Mouse (Mus musculus) ES-E14 (cell line): Measurements from ENCODE around the gene Actn3.

Source experiments
- CHD2 ChIP-seq: IDR thresholded peaks from 2 replicates; pipeline ENCODE4 v1.6.1; 2014; ENCODE audit warnings: mild to moderate bottlenecking, low read depth, low read length, inconsistent platforms
- HCFC1 ChIP-seq: IDR thresholded peaks from 2 replicates; pipeline ENCODE4 v1.6.1; 2012; ENCODE audit warnings: low read length, inconsistent platforms, borderline replicate concordance; ENCODE audit not compliant: insufficient read depth

GRCm38 (mm10) chr19:4837049-4837448, 40.7 kb downstream of the Actn3 start:
- TF ChIP-seq HCFC1 (no peak), CHD2 (no peak)
